Mouse (Mus musculus) myocyte (in vitro differentiated cells): ENCODE measurements around the gene Cryz. TPM values are rescaled to one million over a fixed set of nuclear protein-coding genes. Genes with fewer than 3 reads are reported as not detected.

ENCODE experiments used
- H3K27me3 ChIP-seq: one replicate; pipeline ENCODE4 v1.6.1; 2011; ENCODE audit not compliant: control insufficient read depth, insufficient read depth, insufficient read length
- H3K36me3 ChIP-seq: one replicate; pipeline ENCODE4 v1.6.1; 2011; ENCODE audit not compliant: control insufficient read depth, insufficient read depth
- H3K4me2 ChIP-seq: one replicate; pipeline ENCODE4 v1.6.1; 2011; ENCODE audit warnings: low read depth, control low read depth
- H3K4me3 ChIP-seq: one replicate; pipeline ENCODE4 v1.5.1; 2011; ENCODE audit warnings: mild to moderate bottlenecking, control low read depth, moderate library complexity
- H3K79me2 ChIP-seq: one replicate; pipeline ENCODE4 v1.6.1; 2011; ENCODE audit not compliant: control insufficient read depth, insufficient read depth
- H3ac ChIP-seq: one replicate; pipeline ENCODE4 v1.6.1; 2011; ENCODE audit not compliant: control insufficient read depth, insufficient read length
- E2F4 ChIP-seq: IDR thresholded peaks from one replicate; pipeline ENCODE4 v1.6.1; 2011; ENCODE audit warnings: mild to moderate bottlenecking, control low read depth, moderate library complexity; ENCODE audit not compliant: insufficient read depth
- MYOG ChIP-seq, 3 experiments: IDR thresholded peaks; one replicate each; pipeline ENCODE4 v1.6.1; 2011; ENCODE audit warnings: control low read depth in 2 of 3, low read depth in 2 of 3, mild to moderate bottlenecking in 2 of 3; ENCODE audit not compliant: insufficient read length in 2 of 3, control insufficient read depth in 1 of 3, insufficient read depth in 1 of 3
- POLR2AphosphoS2 ChIP-seq: IDR thresholded peaks from one replicate; pipeline ENCODE4 v1.6.1; 2011; ENCODE audit warnings: low read depth, control low read depth; ENCODE audit not compliant: insufficient read length
- REST ChIP-seq: IDR thresholded peaks from one replicate; pipeline ENCODE4 v1.6.1; 2011; ENCODE audit warnings: mild to moderate bottlenecking, control low read depth, moderate library complexity; ENCODE audit not compliant: insufficient read depth, insufficient read length
- TCF12 ChIP-seq: IDR thresholded peaks from one replicate; pipeline ENCODE4 v1.6.1; 2011; ENCODE audit warnings: mild to moderate bottlenecking, control low read depth; ENCODE audit not compliant: poor library complexity, insufficient read depth, severe bottlenecking
- USF1 ChIP-seq: IDR thresholded peaks from one replicate; pipeline ENCODE4 v1.6.1; 2011; ENCODE audit warnings: low read depth, mild to moderate bottlenecking, control low read depth, moderate library complexity
- polyA plus RNA-seq: library from polyadenylated mRNA; unstranded; fragments of >200 nt; fragmentation: generic; extraction: Trizol; gene quantifications from one replicate; pipeline ENCODE4 v1.2.1, GENCODE M21; 2012; ENCODE audit warnings: missing spikeins

The Cryz gene
- polyA plus RNA-seq, 1 experiment: 20.0 TPM

DNA sequence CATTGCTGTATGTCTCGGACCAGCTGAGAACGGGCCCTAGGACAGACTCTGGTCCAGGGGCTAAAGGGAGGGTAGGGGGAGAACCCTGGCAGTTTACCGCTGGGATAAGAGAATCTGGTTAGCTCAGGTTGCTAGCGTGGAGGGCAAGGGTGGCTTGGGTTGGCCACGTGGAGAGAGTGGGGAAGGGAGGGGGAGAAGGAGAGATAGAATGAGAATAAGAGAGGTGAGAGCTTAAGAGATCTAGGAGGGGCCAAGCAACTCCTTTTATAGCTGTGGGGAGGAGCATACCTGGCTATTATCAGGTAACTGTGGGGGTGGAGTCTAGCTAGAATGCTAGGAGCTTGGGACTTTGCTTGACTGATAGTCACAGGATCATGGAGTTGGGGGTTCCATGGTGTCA lies 74.5 kb downstream of the Cryz start:
- Histone ChIP-seq H3K27me3 (no peaks in the 10 kb centered on the region), H3K79me2 (no peaks in the 10 kb centered on the region)
- no peak for TF ChIP-seq REST
- TF ChIP-seq E2F4: no peak
- no peak for TF ChIP-seq MYOG (IDR thresholded peaks at IDR 0.05; ENCODE audit: control insufficient read depth in 1 of 3, insufficient read depth in 1 of 3, insufficient read length in 2 of 3, low read depth in 2 of 3)
- TF ChIP-seq TCF12: no peak
- no peak for TF ChIP-seq USF1
- TF ChIP-seq POLR2AphosphoS2: no peak

More for the DNA sequence above, 74.5 kb downstream of the Cryz start:
- Histone ChIP-seq H3ac (no peak overlapping the region), H3K36me3 (no peaks in the 10 kb centered on the region), H3K4me3 (no peak overlapping the region), H3K4me2 (no peak overlapping the region)

Other genes with a start within 250 kb of the Cryz start
- 2.9 TPM for gene Tyw3, start 393 bp downstream of the Cryz start, polyA plus RNA-seq
- not detected for gene Erich3, start 67.1 kb downstream of the Cryz start, polyA plus RNA-seq